Mouse (Mus musculus) lung, postnatal 14 days (tissue): ENCODE results near the gene Eml6.
"Not testable (repeated sequence)": the region's sequence is repeated elsewhere in the genome, so short reads cannot be mapped to it uniquely, and the experiment has no call there.

Experiments used
- DNase-seq: peaks from one replicate; pipeline ENCODE4 v3.0.0; 2021

The Eml6 gene

GRCm38 (mm10) chr11:29787473-29787872, 238.4 kb downstream of the Eml6 start:
- no peak for DNase-seq

GRCm38 (mm10) chr11:29786583-29787219, 239.1 kb downstream of the Eml6 start:
- DNase-seq, result peak; percentile 36

DNA sequence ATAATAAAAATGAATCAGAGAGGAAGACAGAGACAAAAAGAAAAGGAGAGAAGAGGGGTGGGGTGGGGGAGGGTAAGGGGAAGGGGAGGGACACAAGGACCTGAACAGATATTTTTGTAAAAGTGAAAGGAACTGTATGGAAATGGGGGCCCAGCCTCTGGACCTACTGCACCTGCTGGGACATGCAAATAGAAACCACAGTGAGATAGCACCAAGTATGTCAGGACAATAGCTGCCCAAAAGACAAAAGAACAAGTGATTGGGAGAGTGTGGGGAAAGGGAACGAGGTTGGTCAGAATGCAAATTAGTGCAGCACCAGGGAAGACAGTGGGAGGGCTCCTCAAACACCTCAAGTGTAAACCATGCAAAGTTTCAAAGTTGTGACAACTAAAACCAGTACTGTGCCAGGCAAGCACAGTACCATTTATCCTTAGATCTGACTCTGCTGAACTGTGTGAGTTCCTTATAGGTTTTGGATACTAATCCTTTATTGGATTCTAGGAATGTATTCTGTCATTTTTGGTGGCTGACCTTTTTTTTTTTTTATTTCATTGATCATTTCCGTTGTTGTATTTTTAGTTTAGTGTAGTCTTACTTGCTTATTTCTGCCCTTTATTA, 246.3 kb downstream of the Eml6 start:
- no peak for DNase-seq

DNA sequence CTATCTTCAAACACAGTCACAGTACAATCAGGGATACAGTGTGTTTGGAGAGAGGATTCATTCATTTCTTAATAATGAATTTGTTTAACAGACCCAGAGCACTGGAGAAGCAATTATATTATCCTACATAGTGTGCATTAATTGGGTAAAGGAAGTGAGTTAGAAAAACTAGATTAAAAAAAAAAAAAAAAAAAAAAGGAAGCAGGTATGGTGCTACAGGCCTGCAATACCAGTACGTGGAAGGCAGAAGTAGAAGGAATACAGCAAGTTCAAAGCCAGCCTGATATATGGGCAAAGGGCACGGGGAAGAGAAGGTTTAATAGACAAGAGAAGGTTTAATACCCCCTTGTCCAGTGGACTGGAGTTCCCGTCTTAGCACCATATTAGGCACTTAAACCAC, 246.9 kb downstream of the Eml6 start:
- no peak for DNase-seq

DNA sequence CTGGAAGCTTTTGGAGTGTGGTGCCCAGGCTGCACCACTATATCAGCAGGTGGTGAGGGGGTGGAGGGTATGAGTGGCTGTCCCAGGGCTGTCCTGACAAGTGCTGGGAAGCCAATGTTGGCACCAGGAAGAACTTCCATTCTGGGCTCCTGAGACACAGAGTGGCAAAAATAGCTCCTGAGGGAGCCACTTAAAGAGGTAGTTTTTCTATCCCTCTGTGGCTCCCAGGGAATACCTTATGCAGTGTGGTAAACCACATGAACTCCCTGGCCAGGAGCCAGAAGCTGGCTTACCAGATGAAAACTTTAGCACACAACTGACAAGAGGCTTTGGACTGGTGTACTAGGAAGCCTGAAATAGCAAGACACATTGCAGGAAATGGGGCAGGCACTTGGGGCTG, 247.9 kb downstream of the Eml6 start:
- no peak for DNase-seq

DNA sequence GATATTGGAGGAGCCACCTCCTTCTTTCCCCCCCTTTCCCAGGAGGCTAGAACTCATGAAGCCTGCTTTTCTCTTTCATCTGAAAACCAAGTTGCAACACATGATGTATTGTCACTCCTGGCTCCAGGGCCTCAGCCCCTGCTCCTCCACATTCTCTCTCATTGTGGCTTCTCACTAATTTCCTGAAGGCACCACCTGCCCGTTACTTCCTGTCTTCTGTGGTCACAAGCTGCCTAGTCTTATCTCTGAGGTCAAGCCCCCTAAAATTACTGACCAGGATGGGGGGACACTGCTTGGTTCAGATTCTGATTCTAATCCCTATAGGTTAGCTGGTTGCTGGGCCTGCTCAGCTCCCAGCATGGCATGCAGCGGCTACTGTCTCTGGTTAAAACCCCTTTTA, 251.1 kb downstream of the Eml6 start:
- no peak for DNase-seq

DNA sequence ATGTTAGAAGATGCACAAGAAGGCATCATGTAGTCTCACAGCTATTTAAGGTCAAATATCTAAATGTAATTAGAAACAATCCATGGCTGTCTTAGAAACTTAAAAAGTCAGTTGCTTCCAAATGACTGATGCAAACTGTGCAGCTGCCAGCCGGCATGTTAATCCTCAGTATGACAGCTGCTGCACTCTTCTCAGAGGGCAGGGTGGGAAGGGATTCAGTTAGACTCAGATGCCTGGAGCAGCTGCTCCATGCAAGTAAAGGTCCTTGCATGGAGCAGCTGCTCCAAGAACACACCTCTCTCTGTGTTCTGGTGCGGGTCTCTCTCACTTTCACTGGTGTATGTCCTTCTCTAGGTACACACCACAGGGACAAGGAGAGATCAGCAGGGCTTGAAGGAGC, 251.5 kb downstream of the Eml6 start:
- DNase-seq, result no peak

DNA sequence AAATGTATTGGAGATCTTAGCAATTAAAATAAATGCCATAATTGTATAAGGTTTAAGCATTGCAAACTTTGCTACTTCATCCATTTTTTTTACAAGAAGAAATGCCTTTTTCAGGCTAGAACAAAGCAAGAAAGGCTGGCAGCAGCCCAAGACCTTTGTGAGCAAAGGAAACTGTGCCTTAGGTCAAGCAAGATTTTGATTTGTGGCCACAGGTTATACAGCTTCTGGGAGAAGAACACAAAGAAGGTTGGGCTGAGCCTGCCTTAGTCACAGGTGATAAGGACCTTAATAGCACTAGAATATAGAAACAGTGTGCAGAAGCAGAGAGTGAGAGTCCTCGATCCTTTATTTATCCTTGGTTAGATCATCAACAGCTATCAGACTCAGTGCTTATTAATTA, 253.6 kb downstream of the Eml6 start:
- no peak for DNase-seq

DNA sequence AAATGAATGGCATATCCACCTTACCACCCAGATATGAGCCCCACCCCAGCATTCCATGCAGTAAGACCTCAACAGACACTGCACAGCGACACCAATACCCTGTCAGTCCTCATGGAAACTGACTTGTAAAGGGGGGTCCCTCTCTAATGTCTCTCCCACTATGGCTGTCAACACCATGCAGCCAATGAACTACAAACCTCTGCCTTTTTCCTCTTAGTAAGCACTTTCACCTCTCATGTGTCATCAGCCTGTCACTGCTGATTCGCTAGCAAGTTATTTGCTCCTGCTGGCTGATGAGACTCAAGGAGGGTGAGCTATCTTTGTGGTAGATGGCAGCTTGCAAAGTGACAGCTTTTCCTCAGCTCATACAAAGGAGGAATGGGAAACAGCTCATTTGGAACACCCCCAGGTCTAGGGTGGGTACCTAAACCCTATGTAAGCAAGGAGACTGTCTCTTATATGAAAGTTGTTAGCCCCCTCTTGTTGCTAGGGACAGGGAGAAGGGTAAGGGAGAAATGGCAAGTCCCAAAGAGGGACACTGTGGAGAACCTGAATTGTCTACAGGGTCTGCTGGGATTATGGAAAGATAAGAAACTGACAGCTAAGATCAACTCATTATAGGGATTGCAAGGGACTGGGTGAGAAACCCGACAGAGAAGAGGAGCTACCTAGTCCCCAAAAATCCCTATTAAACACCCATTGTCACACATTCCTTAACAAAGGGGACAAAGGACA, 255.0 kb downstream of the Eml6 start:
- DNase-seq, result no peak

- DNase-seq, result no peak
These were observed 257.3 kb downstream of the Eml6 start for GRCm38 (mm10) chr11:29768523-29768922.

- DNase-seq, result no peak
These were observed 259.4 kb downstream of the Eml6 start for GRCm38 (mm10) chr11:29766313-29766982.

- no peak for DNase-seq
These were observed 260.8 kb downstream of the Eml6 start for GRCm38 (mm10) chr11:29765063-29765462.

DNA sequence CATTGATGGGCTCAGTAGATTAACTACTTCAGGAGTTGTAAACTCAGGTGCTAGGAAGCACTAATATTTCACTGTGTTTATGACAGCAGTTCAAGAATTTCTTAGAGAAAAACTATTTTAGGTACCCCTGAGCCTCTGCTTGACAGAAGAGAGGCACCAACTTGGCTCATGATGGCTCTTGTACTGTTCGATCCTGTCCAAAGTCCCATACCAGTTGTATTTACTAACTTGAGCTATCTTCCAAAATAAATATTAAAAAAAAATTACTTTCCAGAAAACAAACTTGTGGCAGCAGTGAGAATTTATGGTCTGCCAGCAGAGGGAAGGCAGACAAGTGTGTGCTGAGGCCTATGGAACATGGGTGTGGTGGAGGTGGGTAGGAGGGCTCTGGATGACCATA, 263.1 kb downstream of the Eml6 start:
- no peak for DNase-seq

GRCm38 (mm10) chr11:29761387-29761786, 264.4 kb downstream of the Eml6 start:
- DNase-seq, result no peak

- no peak for DNase-seq
These were observed 267.2 kb downstream of the Eml6 start for GRCm38 (mm10) chr11:29758617-29759016.

DNA sequence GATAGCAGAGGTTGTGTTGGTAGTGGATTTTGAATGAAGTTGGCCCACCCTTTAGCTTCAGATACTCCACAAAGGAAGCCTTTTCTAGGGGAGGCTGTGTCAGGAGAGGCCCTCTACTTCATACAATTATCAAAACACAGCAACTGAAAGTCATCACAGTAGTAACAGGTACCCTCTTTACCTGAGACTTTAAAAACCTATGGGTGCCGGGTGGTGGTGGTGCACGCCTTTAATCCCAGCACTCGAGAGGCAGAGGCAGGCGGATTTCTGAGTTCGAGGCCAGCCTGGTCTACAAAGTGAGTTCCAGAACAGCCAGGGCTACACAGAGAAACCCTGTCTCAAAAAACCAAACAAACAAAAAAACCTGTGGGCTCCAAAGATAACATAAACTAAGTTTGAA, 269.8 kb downstream of the Eml6 start:
- not testable (repeated sequence) for DNase-seq

GRCm38 (mm10) chr11:29751648-29752611, 273.9 kb downstream of the Eml6 start:
- no peak for DNase-seq

- no peak for DNase-seq
These were observed 274.8 kb downstream of the Eml6 start for GRCm38 (mm10) chr11:29751013-29751412.

- DNase-seq, result no peak
These were observed 276.4 kb downstream of the Eml6 start for GRCm38 (mm10) chr11:29749468-29749829.

- no peak for DNase-seq
These were observed 276.9 kb downstream of the Eml6 start for GRCm38 (mm10) chr11:29748750-29749467.

- DNase-seq, result no peak
These were observed 278.0 kb downstream of the Eml6 start for GRCm38 (mm10) chr11:29747881-29748280.

DNA sequence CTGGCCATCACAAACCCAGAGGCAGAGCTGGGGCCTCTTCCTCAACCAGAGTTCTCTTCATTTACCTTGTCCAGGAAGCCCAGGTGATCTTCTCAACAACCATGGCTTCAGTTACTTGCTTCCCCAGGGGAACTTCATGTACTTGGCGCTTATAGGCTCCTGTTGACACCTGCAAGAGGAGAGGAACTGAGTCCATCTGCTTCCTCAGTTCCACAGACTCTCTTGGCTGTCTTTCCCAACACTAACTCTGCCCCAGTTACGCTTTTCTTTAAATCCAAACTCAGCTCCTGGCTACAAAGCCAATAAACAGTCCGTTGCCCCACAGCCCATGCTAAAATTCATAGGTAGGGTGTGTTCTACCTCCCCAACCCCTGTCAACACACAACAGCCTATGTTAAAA, 278.5 kb downstream of the Eml6 start:
- DNase-seq, result no peak
